Mouse (Mus musculus): ENCODE results near the gene Prpf6.

Gene Prpf6

DNA sequence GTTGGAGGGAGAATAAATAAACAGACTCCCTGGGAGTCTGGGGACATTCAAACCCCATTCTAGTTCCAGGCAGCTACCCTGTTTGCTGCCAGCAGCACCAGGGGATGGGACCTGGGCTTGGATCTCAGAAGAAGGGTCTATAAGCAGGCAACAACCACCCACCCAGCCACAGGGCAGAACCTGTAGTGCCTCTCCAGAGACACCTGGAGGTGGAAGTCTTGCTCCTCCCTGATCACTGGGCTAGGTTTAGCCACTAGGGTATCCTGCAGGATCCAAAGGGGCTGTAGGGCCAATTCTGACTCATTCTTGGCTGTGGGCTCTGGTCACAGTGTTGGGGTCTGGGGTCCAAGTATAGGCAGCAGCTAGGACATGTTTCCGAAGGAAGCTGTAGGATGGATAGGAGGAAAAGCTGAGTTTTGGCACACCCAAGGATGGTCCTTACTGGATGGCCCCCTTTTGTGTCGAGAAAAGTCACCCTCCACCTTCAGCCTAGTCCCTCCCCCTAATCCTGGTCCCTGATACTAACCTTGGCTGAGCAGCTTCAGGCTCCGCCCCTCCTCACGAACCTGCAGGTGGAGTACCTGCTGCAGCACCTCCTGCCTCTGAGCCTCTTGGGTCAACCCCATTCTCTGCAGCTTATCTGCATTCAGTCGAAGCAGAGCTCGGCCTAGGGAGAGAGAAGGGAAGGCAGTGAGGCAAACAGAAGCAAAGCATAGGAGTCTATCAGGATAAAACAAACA lies 4.7 kb downstream of the Prpf6 start:
- DNase-seq (ENCODE audit: low spot score in 2 of 2) = no peak

DNA sequence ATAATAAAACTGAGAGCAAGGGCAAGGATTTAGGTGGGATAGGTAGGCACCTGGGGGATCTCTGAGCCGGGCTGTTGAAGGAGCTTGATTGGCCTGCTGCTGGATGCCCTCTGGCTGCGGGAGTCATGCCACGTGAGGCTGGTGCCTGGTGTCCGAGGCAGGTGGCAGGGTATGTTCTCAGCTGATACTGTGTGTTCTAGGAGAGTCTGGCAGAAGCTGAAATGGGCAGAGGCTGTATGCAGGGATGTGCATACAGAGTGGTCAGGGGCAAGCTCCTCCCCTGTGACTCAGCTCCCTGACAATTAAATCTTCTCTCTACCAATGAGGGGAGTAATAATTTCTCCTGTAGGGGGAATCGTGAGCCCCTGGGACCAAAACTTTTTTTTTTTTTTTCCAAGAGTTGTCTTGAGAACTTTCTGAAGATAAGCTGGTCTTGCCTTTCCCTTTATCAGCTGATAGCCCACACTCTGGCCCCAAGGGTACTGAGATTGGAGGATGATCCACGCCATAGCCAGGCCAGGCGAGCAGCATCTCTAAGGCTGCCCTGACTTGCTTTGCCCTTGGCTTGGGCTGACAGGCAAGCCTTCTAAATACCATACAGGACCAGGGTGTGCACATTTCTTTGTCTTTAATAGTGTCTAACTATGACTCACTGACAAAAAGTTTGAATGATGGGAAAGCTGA lies 5.9 kb downstream of the Prpf6 start:
- DNase-seq (ENCODE audit: low spot score in 2 of 2) = no peak

DNA sequence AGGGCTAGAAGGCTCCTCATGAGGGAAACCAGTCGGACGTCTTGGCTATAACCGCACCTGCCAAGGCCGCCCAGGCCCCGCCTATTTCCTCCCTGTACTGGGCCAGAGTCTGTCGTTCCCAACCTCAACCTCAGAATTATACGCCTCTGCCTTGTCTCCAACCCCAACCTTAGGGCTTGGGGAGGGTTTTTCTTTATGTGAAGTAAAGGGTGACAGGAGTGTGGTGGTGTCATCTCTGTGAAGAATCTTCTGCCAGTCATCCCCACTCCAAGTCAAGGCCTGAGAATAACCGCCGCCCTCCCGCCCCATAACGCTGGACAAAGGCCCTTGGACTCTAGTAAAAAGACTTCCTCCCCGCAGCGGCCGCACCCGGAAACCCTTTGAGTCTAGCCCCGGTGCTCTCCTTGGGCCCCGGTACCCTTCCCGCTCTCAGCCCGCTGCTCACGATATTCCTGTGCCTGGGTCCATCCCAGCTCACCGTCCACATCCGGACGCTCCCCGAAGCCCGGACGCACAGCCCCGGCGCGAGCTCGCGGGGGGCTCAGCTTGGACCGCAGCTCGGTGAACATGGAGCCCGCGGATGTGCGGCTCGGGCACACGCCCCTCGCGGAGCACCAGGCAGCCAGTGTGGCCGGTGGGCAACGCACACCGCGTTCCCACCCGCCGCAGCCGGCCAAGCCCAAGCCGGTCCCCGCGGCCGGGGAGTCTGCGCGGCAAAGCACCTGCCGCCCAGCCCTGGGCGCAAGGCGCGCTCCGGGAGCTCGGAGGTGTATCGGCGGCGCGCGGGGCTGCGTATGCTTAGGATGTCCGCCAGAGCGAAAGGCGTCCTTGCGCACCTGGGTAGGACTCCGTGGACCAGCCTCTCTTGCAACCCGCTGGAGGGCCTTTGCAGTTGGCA lies 7.0 kb downstream of the Prpf6 start, which contains the start of gene Samd10:
Gene Samd10, minus strand, starts transcription at position 759 of the 898 bp plus-strand sequence.
- DNase-seq (ENCODE audit: low spot score in 2 of 2) = peak in 1 of 2 experiments; percentile 41

- DNase-seq (ENCODE audit: low spot score in 2 of 2) = no peak
These were observed 8.6 kb downstream of the Prpf6 start for GRCm38 (mm10) chr2:181600226-181600758.

DNA sequence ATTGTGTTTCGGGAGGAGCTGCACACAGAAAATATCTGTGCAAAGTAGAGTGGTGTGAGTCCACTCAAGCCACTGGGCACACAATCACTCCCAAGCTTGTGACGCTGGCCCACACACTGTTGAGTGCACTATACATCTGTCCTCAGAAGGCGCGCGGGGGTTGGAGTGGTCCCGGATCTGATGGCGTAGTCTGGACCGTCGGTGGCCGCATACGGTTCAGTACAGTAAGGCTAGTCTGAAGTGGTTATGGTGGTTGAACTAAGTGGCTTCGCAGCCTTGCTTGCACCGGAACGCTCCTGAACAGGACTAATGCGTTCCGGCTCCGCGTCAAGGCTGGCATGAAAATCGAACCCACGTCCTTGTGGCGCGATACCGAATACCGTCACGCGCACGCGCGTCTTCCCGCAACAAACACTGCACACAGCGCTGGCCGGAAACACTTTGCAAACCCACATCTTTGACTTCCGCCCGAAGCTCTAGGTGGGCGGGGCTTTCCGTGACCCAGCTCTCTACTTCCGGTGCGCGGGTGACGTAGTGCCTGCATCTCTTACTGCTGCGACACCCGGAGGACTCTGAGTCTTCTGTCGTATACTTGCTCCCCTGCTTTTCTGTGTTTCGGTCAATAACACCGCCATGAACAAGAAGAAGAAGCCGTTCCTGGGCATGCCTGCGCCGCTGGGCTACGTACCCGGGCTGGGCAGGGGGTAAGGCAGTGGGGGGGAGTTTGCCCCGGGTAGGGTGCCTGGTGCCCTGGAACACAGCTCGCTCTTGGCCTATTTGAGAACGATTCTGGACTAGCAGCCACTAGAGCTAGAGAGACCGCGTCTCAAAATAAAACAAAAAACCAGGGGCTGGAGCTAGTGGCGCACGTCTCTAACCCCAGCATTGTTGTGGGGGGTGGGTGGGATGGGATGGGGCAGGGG lies 9.4 kb downstream of the Prpf6 start:
- peak; percentile 94 to 96 for DNase-seq (ENCODE audit: low spot score in 2 of 2)

DNA sequence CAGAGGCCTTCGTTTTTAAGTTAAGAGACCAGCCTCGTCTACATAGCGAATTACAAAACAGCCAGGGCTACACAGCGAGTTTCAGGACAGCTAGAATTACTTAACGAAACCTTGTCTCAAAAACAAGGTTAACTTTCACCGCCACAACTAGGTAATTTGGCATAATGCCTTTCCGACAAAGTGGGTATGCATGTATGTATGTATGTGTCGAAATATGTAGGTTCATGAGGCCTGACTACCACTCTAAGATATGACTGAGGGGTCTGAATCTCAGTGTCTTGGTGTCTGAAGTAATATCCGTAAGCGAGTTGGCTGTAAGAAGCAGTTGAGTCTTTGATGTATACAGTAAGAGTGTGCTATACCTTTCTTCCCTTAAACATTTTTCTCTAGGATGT lies 10.1 kb downstream of the Prpf6 start:
- DNase-seq (ENCODE audit: low spot score in 2 of 2) = no peak

DNA sequence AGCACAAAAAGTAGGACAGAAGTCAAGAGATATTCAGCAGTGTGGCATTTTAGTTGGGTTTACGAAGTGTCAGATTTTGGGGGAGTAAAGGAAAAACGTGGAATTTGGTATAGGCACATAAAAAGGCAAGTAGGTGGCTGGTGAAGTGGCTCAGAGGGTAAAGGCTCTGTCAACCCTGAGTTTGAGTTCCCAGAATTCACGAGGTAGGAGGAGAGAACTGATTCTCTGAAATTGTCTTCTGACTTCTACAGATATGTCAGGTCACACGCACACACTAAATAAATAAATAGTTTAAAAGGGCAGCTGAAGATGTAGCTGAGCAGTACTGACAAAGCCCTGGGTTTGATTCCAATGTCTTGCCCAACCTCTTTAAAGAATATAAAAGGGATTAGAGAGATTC lies 10.7 kb downstream of the Prpf6 start:
- DNase-seq (ENCODE audit: low spot score in 2 of 2) = no peak

- DNase-seq (ENCODE audit: low spot score in 2 of 2) = no peak
These were observed 27.3 kb downstream of the Prpf6 start for GRCm38 (mm10) chr2:181618761-181619495.

GRCm38 (mm10) chr2:181623401-181623800 lies 31.7 kb downstream of the Prpf6 start:
- DNase-seq (ENCODE audit: low spot score in 2 of 2) = no peak

DNA sequence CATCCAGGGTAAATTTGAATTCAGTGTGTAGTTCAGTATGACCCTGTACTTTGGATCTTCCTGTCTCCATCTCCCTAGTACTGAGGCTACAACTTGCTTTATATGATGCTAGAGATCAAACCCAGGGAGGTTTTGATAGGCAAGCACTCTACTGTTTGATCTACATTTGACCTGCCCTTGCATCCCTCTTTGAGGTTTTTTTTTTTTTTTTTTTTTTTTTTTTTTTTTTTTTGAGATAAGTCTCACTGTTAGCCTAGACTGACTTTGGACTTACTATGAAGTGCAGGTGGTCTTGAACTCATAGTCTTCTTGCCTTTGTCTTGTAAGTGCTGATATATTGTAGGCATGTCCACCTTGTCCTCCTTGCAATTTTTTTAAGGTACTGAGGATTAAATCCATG lies 36.8 kb downstream of the Prpf6 start:
- no peak for DNase-seq (ENCODE audit: low spot score in 2 of 2)

- no peak for DNase-seq (ENCODE audit: low spot score in 2 of 2)
These were observed 41.0 kb downstream of the Prpf6 start for GRCm38 (mm10) chr2:181632624-181633023.

- no peak for DNase-seq (ENCODE audit: low spot score in 2 of 2)
These were observed 44.2 kb downstream of the Prpf6 start for GRCm38 (mm10) chr2:181635865-181636264.

- DNase-seq (ENCODE audit: low spot score in 2 of 2) = peak in 1 of 2 experiments; percentile 22
These were observed 52.7 kb downstream of the Prpf6 start for GRCm38 (mm10) chr2:181644361-181644760.

DNA sequence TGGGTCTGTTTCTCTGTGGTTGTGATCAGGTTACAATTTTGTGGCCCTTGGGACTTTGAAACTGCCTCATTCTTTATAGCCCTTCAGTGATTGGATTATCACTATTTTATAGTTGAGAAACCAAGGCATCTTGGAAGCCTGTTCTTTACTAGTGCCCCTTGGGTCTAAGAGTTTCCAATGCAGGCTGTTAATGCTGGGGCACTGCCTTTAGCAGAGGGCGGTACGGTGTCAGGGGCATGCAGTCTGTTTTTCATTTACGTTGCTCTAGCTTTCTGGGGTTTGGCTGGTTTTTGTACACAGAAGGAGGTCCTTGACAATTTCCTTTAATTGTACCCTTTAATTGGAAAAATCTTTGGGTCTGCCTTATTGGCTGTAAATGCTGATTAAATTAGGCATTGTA lies 54.0 kb downstream of the Prpf6 start:
- no peak for DNase-seq (ENCODE audit: low spot score in 2 of 2)

DNA sequence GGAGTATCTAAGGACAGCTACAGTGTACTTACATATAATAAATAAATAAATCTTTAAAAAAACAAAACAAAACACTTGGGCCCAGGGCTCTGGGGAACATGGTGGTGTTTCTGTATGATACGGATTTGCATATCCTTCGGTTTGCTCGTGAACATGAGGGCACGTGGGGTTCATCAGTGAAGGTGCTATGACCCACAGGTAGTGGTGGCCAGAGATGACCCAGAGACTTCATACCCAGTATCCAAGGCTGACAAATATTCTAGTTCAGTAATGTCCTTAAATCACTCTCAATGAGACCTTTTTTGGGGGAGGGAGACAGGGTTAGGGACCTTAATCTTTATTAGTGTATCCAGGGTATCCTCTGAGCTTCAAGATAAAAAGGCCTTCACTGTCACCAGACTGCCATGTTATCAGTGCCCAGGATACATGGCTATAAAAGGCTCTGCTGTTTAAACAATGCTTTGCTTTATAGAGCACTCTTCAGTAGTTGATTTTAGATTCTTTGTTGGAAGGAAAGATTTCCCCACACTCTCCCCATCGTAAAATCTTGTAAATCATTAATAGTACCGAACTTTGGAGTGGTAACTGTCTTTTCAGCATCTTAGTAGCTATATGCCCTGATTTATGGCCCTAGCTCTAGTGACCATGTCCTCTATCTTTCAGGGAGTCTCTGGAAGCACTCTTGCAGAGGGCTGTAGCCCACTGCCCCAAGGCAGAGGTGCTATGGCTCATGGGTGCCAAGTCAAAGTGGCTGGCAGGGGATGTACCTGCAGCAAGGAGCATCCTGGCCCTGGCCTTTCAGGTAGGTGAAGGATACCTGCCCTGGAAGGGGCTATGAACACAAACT lies 55.2 kb downstream of the Prpf6 start:
- DNase-seq (ENCODE audit: low spot score in 2 of 2) = no peak

- DNase-seq (ENCODE audit: low spot score in 2 of 2) = no peak
These were observed 57.3 kb downstream of the Prpf6 start for GRCm38 (mm10) chr2:181648926-181649325.

- no peak for DNase-seq (ENCODE audit: low spot score in 2 of 2)
These were observed 61.4 kb downstream of the Prpf6 start for GRCm38 (mm10) chr2:181653065-181653464.

DNA sequence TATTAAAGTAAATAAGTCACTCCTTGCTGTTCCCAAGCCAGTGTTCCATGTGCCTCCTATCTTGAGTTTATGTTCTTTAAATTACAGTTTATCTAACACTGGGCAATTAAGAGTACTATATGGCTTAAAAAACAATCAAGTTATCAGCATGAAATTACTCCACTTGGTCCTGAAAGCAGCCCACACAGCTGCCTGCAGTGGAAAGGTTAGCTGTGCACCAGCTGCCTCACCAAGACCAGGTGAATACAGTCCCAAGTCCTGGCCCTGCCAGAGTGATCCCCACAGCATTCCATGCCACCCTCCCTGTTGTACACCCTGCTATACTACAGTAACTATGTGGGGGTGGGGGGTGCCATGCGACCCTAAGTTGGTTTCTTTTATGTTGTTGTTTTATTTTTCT lies 61.9 kb downstream of the Prpf6 start:
- DNase-seq (ENCODE audit: low spot score in 2 of 2) = no peak

DNA sequence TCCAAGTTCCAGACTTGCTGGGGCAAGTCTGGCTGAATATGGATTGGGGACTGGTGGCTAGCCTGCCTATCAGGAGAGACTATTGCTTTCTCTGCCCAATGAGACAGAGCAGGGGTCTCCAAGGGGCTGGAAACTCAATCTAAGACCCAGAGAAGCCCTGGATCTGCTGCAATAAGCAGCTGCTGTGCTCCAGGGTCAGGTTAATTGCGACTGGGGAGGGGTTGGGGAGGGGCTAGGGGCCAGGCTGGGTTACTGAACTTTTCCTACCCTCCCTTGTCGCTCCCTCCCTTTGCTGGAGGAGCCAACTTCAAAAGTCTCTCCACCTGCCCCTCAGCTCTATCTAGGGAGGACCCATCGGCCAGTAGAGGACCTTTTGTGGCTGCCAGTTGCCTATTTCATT lies 65.1 kb downstream of the Prpf6 start, which contains the start of gene Gm29797:
Gene Gm29797, plus strand, starts transcription at position 301 of the 400 bp plus-strand sequence.
- no peak for DNase-seq (ENCODE audit: low spot score in 2 of 2)

Measured in heart, adult 9 months (tissue).